ENCODE assay signal across 8 mouse cellular contexts in genomic region chr7:102267601-102268394, GRCm38 (mm10). TPM values are rescaled to one million over a fixed set of nuclear protein-coding genes. Genes with fewer than 3 reads are reported as not detected.
A peak's percentile ranks its signal among the peaks of the same experiment; 100 is the strongest.
DNase-seq lines count a peak whose midpoint lies in the region; ATAC-seq and TF ChIP-seq lines count a peak whose summit lies in the region.

Stim1 (plus strand) TSS chr7:102267806.

- H3K79me2 ChIP-seq in macrophage (ENCODE audit: inconsistent target) = peaks cover 46% of the 10 kb centered on the region; the same call in 1 of the 2 replicates

- peaks cover 2 to 4% of the 10 kb centered on the region in 2 experiments; a peak in 2 of 4 replicates for H3K4me1 ChIP-seq in ES-E14 (ENCODE audit: control insufficient read depth in 2 of 2, insufficient read depth in 2 of 2, low read length in 2 of 2, poor library complexity in 1 of 2)
- peaks cover 9% of the 10 kb centered on the region; the same call in 1 of the 2 replicates for H3K4me1 ChIP-seq in forebrain, embryonic 12.5 days
- peaks cover 16% of the 10 kb centered on the region for H3K4me1 ChIP-seq in heart, embryonic 16.5 days (ENCODE audit: control insufficient read depth, insufficient read depth, low read length)

- peak; percentile 89 for ATAC-seq in forebrain, embryonic 12.5 days (ENCODE audit: low FRiP score)
- ATAC-seq in heart, embryonic 16.5 days (replicated peaks; ENCODE audit: extremely low read depth, insufficient read depth, low FRiP score) = peak; percentile 91

- peak; percentile 30 for DNase-seq in ES-E14 (ENCODE audit: low read depth, low spot score)
- DNase-seq in brain, adult 2 months (ENCODE audit: low read depth, low spot score) = peak; percentile 81
- DNase-seq in layer of hippocampus, postnatal 10 days (ENCODE audit: low spot score in 2 of 2) = peak; percentile 55 to 68
- DNase-seq in retina, postnatal 1 day = peak; percentile 73
- DNase-seq in urinary bladder, adult 2 months (ENCODE audit: low spot score) = no peak

- H3K9me3 ChIP-seq in ES-E14 (ENCODE audit: control insufficient read depth, insufficient read depth, low read depth, low read length) = no peaks in the 10 kb centered on the region
- H3K9me3 ChIP-seq in forebrain, embryonic 12.5 days = no peaks in the 10 kb centered on the region
- no peaks in the 10 kb centered on the region for H3K9me3 ChIP-seq in heart, embryonic 16.5 days (replicated peaks; ENCODE audit: control insufficient read depth, low read length)

- peak within 1 kb of the TSS; percentile 95 for H3K4me2 ChIP-seq in forebrain, embryonic 12.5 days
- H3K4me2 ChIP-seq in heart, embryonic 16.5 days (ENCODE audit: low read depth, low read length) = peak within 1 kb of the TSS; percentile 95

- H3K27me3 ChIP-seq in forebrain, embryonic 12.5 days = peaks cover 10% of the 10 kb centered on the region
- H3K27me3 ChIP-seq in heart, embryonic 16.5 days (ENCODE audit: control insufficient read depth, insufficient read depth, low read length) = peaks cover 12% of the 10 kb centered on the region; the same call in 1 of the 2 replicates

- peak within 1 kb of the TSS; percentile 71 to 86 for H3K4me3 ChIP-seq in ES-E14 (ENCODE audit: insufficient read depth in 1 of 2, low read depth in 1 of 2, low read length in 2 of 2, poor library complexity in 1 of 2, severe bottlenecking in 1 of 2)
- peak within 1 kb of the TSS; percentile 81 for H3K4me3 ChIP-seq in forebrain, embryonic 12.5 days (replicated peaks)
- H3K4me3 ChIP-seq in heart, embryonic 16.5 days (ENCODE audit: low read length) = peak within 1 kb of the TSS; percentile 90
- H3K4me3 ChIP-seq in macrophage (ENCODE audit: inconsistent target) = peak within 1 kb of the TSS; percentile 65

- H3K36me3 ChIP-seq in ES-E14 (ENCODE audit: control insufficient read depth, insufficient read depth, low read length, poor library complexity, severe bottlenecking) (no peaks in the 10 kb centered on the region), macrophage (ENCODE audit: inconsistent target) (no peaks in the 10 kb centered on the region)
- H3K36me3 ChIP-seq in forebrain, embryonic 12.5 days (replicated peaks) = no peaks in the 10 kb centered on the region
- no peaks in the 10 kb centered on the region for H3K36me3 ChIP-seq in heart, embryonic 16.5 days (ENCODE audit: control insufficient read depth, insufficient read depth)

- H3K9ac ChIP-seq in ES-E14 (ENCODE audit: insufficient read depth, low read depth, low read length, poor library complexity, severe bottlenecking) = peak within 1 kb of the TSS; percentile 75
- H3K9ac ChIP-seq in forebrain, embryonic 12.5 days = peak within 1 kb of the TSS; percentile 76
- peak within 1 kb of the TSS; percentile 86 for H3K9ac ChIP-seq in heart, embryonic 16.5 days (ENCODE audit: low read length)

- peak within 1 kb of the TSS; percentile 6; the same call in 1 of the 2 replicates for H3K27ac ChIP-seq in ES-E14 (ENCODE audit: insufficient read depth, low read depth, low read length, poor library complexity, severe bottlenecking)
- H3K27ac ChIP-seq in forebrain, embryonic 12.5 days = peak within 1 kb of the TSS; percentile 51; the same call in 1 of the 2 replicates
- H3K27ac ChIP-seq in heart, embryonic 16.5 days (ENCODE audit: low read length) = peak within 1 kb of the TSS; percentile 37; the same call in 1 of the 2 replicates
- H3K27ac ChIP-seq in macrophage = peak within 1 kb of the TSS; percentile 83

- under 1% methylated on average over 55 of the region's 73 CpGs for WGBS in forebrain, embryonic 12.5 days
- WGBS in heart, embryonic 16.5 days = under 1% methylated on average over 50 of the region's 73 CpGs
- WGBS in macrophage (ENCODE audit: missing documents) = under 1% methylated on average over 58 of the region's 73 CpGs

- in situ Hi-C loops in ES-E14 (cut with MboI; ENCODE audit: low sequenced_read_pairs in 2 of 2, unreplicated experiment in 2 of 2) = no loop called here

TF ChIP-seq in ES-E14, 5 proteins besides CTCF, POLR2A, EP300 and RAD21:
- TF ChIP-seq MAFK (IDR thresholded peaks at IDR 0.05; ENCODE audit: insufficient read depth, low read depth, low read length) (no peak), ZNF384 (IDR thresholded peaks at IDR 0.05; ENCODE audit: low read depth, low read length) (no peak), CHD2 (IDR thresholded peaks at IDR 0.05; ENCODE audit: low read depth, low read length) (no peak), ZC3H11A (IDR thresholded peaks at IDR 0.05; ENCODE audit: borderline replicate concordance, low read depth, low read length) (no peak), HCFC1 (IDR thresholded peaks at IDR 0.05; ENCODE audit: borderline replicate concordance, insufficient read depth, low read length) (no peak)

RNA-seq across cellular contexts. Expression of gene Stim1, which starts in this region (rescaled TPM):
- total RNA-seq in ES-E14 (2012; rRNA removed) = 22.4 and 31.3 TPM in 2 replicates
- polyA plus RNA-seq in forebrain, embryonic 12.5 days (2016; fragmentation: Nextera tagmentation; extraction: Ambion mirVana) = 11.6 and 11.7 TPM in 2 replicates
- 16.2 and 18.5 TPM in 2 replicates for polyA plus RNA-seq in heart, embryonic 16.5 days (2015; fragmentation: Nextera tagmentation; extraction: Ambion mirVana)
- total RNA-seq in layer of hippocampus, postnatal 10 days (2021) = 10 to 100 TPM; 56.7 to 66.1 TPM
- total RNA-seq in macrophage (2018; cell fraction: chromatin; rRNA removed) = 10 to 100 TPM; 16.3 to 80.2 (median 56.7) TPM
- total RNA-seq in macrophage (2018; cell fraction: cytosol; rRNA removed) = 10 to 100 TPM; 27.4 to 46.5 (median 37.8) TPM
- total RNA-seq in macrophage (2018; cell fraction: nucleus; rRNA removed) = 10 to 100 TPM; 29.1 to 75.2 (median 49.1) TPM
- polyA plus RNA-seq in macrophage (2018) = 32.9 to 38.1 TPM (median 35.0 TPM) in 3 replicates
- polyA plus RNA-seq in urinary bladder, adult 2 months (2012; rRNA removed) = 89.4 and 107 TPM in 2 replicates

Comparison
In these comparisons a context has a peak if more than half of its experiments do, and no peak if none do; other contexts are left out.
1. H3K27ac ChIP-seq: peak in every context shown above with its lines; median percentile 83 in macrophage; 51 in forebrain, embryonic 12.5 days; 37 in heart, embryonic 16.5 days; 6 in ES-E14.